6 mouse cellular contexts compared by ENCODE assay signal in genomic region chr15:31581086-31581485, GRCm38 (mm10). TPM values are rescaled to one million over a fixed set of nuclear protein-coding genes. Genes with fewer than 3 reads are reported as not detected.
DNase-seq lines count a peak whose midpoint lies in the region; TF ChIP-seq lines count a peak whose summit lies in the region.
"Not testable (repeated sequence)": the region's sequence is repeated elsewhere in the genome, so short reads cannot be mapped to it uniquely, and the experiment has no call there.
"Had no signal": no experiment of that assay in that cellular context is flagged by ENCODE, and none has a peak within 500 bp of the region (broad histone marks: within the 10 kb centered on the region; RNA-seq: fewer than 3 reads in every experiment).

No protein-coding gene starts in this region.

- H3K4me3 ChIP-seq in kidney, adult 2 months (ENCODE audit: insufficient read depth, low read depth, low read length); liver, adult 2 months (ENCODE audit: insufficient read depth, low read depth, low read length): not testable (repeated sequence)

- 73% methylated on average over 2 of the region's 2 CpGs for WGBS in kidney, adult 2 months
- WGBS in liver, adult 2 months: 26% methylated on average over 2 of the region's 2 CpGs

- TF ChIP-seq POLR2A in kidney, adult 2 months (IDR thresholded peaks at IDR 0.05; ENCODE audit: low read depth, low read length); liver, adult 2 months (IDR thresholded peaks at IDR 0.05; ENCODE audit: extremely low read depth, insufficient read depth, low read length): not testable (repeated sequence)

- not testable (repeated sequence) for H3K9ac ChIP-seq in liver, adult 2 months (ENCODE audit: low read depth, low read length)

- H3K79me2 ChIP-seq in liver, adult 2 months (ENCODE audit: control insufficient read depth, insufficient read depth, low read length): not testable (repeated sequence)

- TF ChIP-seq CTCF in kidney, adult 2 months (conservative IDR thresholded peaks at IDR 0.05; ENCODE audit: insufficient read depth, insufficient read length, low read depth, low read length); liver, adult 2 months (IDR thresholded peaks at IDR 0.05; ENCODE audit: low read depth, low read length): not testable (repeated sequence)

- H3K27ac ChIP-seq in kidney, adult 2 months (ENCODE audit: insufficient read depth, low read depth, low read length): peak overlapping the region; percentile 39
- H3K27ac ChIP-seq in liver, adult 2 months (replicated peaks; ENCODE audit: insufficient read depth, low read depth, low read length): peak overlapping the region; percentile 56

- peak; percentile 77 for DNase-seq in kidney, adult 2 months
- DNase-seq in kidney, adult 9 months: peak; percentile 75
- peak; percentile 60 for DNase-seq in liver, adult 2 months (ENCODE audit: extremely low read depth, low read depth, low spot score)

- not testable (repeated sequence) for H3K36me3 ChIP-seq in kidney, adult 2 months (ENCODE audit: control insufficient read depth, insufficient read depth, low read length); liver, adult 2 months (ENCODE audit: control insufficient read depth, insufficient read depth, low read length)

- not testable (repeated sequence) for H3K4me1 ChIP-seq in kidney, adult 2 months (ENCODE audit: control insufficient read depth, insufficient read depth, low read length)
- H3K4me1 ChIP-seq in liver, adult 2 months (ENCODE audit: control insufficient read depth, insufficient read depth, low read length): peaks cover 24% of the 10 kb centered on the region

- not testable (repeated sequence) for H3K27me3 ChIP-seq in kidney, adult 2 months (replicated peaks; ENCODE audit: control insufficient read depth, insufficient read depth, low read length); liver, adult 2 months (ENCODE audit: control insufficient read depth, insufficient read depth, low read length)

RNA-seq across cellular contexts. Expression of gene Cmbl, which starts 15.9 kb away (rescaled TPM):
- 343 and 361 TPM in 2 replicates for polyA plus RNA-seq in kidney, adult 2 months (2012; rRNA removed)
- 292 and 434 TPM in 2 replicates for total RNA-seq in liver, adult 2 months (2014; rRNA removed)
- 374 and 481 TPM in 2 replicates for polyA plus RNA-seq in liver, adult 2 months (2012; rRNA removed)
- total RNA-seq: CH12.LX, G1E had no signal
- polyA plus RNA-seq: CD4-positive, CD25-positive, alpha-beta regulatory T cell, adult 4 months; G1E had no signal

RNA-seq across cellular contexts. Expression of gene Cct5, which starts 20.5 kb away (rescaled TPM):
- polyA plus RNA-seq in kidney, adult 2 months (2012; rRNA removed): 87.3 and 102 TPM in 2 replicates
- 180 and 184 TPM in 2 replicates for total RNA-seq in liver, adult 2 months (2014; rRNA removed)
- polyA plus RNA-seq in liver, adult 2 months (2012; rRNA removed): 72.8 and 73.6 TPM in 2 replicates

RNA-seq across cellular contexts. Expression of gene Fam173b, which starts 20.6 kb away (rescaled TPM):
- polyA plus RNA-seq in kidney, adult 2 months (2012; rRNA removed): 10.8 and 13.6 TPM in 2 replicates
- total RNA-seq in liver, adult 2 months (2014; rRNA removed): 20.1 and 20.4 TPM in 2 replicates
- polyA plus RNA-seq in liver, adult 2 months (2012; rRNA removed): 8.5 and 13.7 TPM in 2 replicates

RNA-seq across cellular contexts. Expression of gene March6, which starts 50.2 kb away (rescaled TPM):
- 36.1 and 46.6 TPM in 2 replicates for polyA plus RNA-seq in kidney, adult 2 months (2012; rRNA removed)
- total RNA-seq in liver, adult 2 months (2014; rRNA removed): 77.0 and 79.8 TPM in 2 replicates
- polyA plus RNA-seq in liver, adult 2 months (2012; rRNA removed): 22.6 and 27.5 TPM in 2 replicates
